Mouse (Mus musculus) myocyte (in vitro differentiated cells): ENCODE measurements around the gene Gm20696.

Experiments
- CEBPB ChIP-seq: IDR thresholded peaks from 2 replicates; pipeline ENCODE4 v1.6.1; 2011; ENCODE audit warnings: mild to moderate bottlenecking, moderate library complexity; ENCODE audit not compliant: poor library complexity, insufficient read depth, severe bottlenecking
- E2F4 ChIP-seq: IDR thresholded peaks from one replicate; pipeline ENCODE4 v1.6.1; 2011; ENCODE audit warnings: mild to moderate bottlenecking, control low read depth, moderate library complexity; ENCODE audit not compliant: insufficient read depth
- MAX ChIP-seq: IDR thresholded peaks from one replicate; pipeline ENCODE4 v1.6.1; 2011; ENCODE audit warnings: low read depth, mild to moderate bottlenecking, control low read depth
- MYOD1 ChIP-seq, 3 experiments: IDR thresholded peaks; one replicate each; pipeline ENCODE4 v1.6.1; 2011; ENCODE audit warnings: control low read depth in 2 of 3, low read depth in 2 of 3, mild to moderate bottlenecking in 2 of 3, moderate library complexity in 1 of 3; ENCODE audit not compliant: insufficient read length in 2 of 3, control insufficient read depth in 1 of 3
- MYOG ChIP-seq, 3 experiments: IDR thresholded peaks; one replicate each; pipeline ENCODE4 v1.6.1; 2011; ENCODE audit warnings: control low read depth in 2 of 3, low read depth in 2 of 3, mild to moderate bottlenecking in 2 of 3; ENCODE audit not compliant: insufficient read length in 2 of 3, control insufficient read depth in 1 of 3, insufficient read depth in 1 of 3
- POLR2A ChIP-seq: IDR thresholded peaks from one replicate; pipeline ENCODE4 v1.6.1; 2011; ENCODE audit warnings: low read depth, mild to moderate bottlenecking, control low read depth, moderate library complexity; ENCODE audit not compliant: insufficient read length
- SRF ChIP-seq: IDR thresholded peaks from one replicate; pipeline ENCODE4 v1.6.1; 2011; ENCODE audit warnings: low read depth; ENCODE audit not compliant: control insufficient read depth, insufficient read length
- TCF12 ChIP-seq: IDR thresholded peaks from one replicate; pipeline ENCODE4 v1.6.1; 2011; ENCODE audit warnings: mild to moderate bottlenecking, control low read depth; ENCODE audit not compliant: poor library complexity, insufficient read depth, severe bottlenecking
- TCF3 ChIP-seq: IDR thresholded peaks from one replicate; pipeline ENCODE4 v1.6.1; 2011; ENCODE audit warnings: low read depth, control low read depth; ENCODE audit not compliant: insufficient read length
- USF1 ChIP-seq: IDR thresholded peaks from one replicate; pipeline ENCODE4 v1.6.1; 2011; ENCODE audit warnings: low read depth, mild to moderate bottlenecking, control low read depth, moderate library complexity

DNA sequence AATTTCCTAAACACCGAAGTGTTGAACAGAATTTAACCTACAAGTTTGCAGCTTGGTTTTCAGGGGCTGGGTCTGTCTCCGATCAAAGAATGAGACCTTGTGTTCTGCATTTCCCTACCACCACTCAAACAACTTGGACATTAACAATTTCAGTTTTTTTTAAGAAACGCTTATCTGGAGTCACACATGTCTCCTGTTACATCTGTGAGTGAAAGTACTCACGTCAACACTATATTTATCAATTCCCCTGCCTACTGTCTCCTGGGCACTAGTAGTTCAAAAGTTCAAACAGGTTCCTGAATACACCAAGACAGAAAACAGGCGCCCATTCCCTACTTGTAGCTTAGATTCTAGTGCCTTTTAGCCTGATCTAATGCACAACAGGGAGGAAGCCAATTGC is 316.4 kb downstream of the Gm20696 start:
- TF ChIP-seq POLR2A = no peak
- no peak for TF ChIP-seq MAX
- TF ChIP-seq SRF = no peak
- TF ChIP-seq USF1 = no peak
- no peak for TF ChIP-seq TCF12
- no peak for TF ChIP-seq TCF3
- no peak for TF ChIP-seq MYOG (IDR thresholded peaks at IDR 0.05; ENCODE audit: control insufficient read depth in 1 of 3, insufficient read depth in 1 of 3, insufficient read length in 2 of 3, low read depth in 2 of 3)
- no peak for TF ChIP-seq MYOD1 (IDR thresholded peaks at IDR 0.05; ENCODE audit: control insufficient read depth in 1 of 3, insufficient read length in 2 of 3, low read depth in 2 of 3)
- TF ChIP-seq E2F4 = no peak
- no peak for TF ChIP-seq CEBPB
